Mouse (Mus musculus) heart, embryonic 12.5 days (tissue): ENCODE data around the gene Cacng3. TPM values are rescaled to one million over a fixed set of nuclear protein-coding genes. Genes with fewer than 3 reads are reported as not detected.

Experiments used
- ATAC-seq: fragments of 200-750 bp; cut with Nextera tagmentation; 2 replicates; pipeline ENCODE4 v1.8.0; 2017; ENCODE audit warnings: moderate TSS enrichment, moderate library complexity; ENCODE audit not compliant: insufficient number of reproducible peaks, low FRiP score
- H3K27ac ChIP-seq: fragments of 300-500 bp; sonication (generic); 2 replicates; pipeline ENCODE4 v1.5.1; 2016; ENCODE audit warnings: mild to moderate bottlenecking, moderate library complexity; ENCODE audit not compliant: poor library complexity, severe bottlenecking
- H3K27me3 ChIP-seq: fragments of 300-500 bp; sonication (generic); replicated peaks from 2 replicates; pipeline ENCODE4 v1.6.1; 2016; ENCODE audit warnings: mild to moderate bottlenecking, moderate library complexity
- H3K36me3 ChIP-seq: fragments of 300-500 bp; sonication (generic); 2 replicates; pipeline ENCODE4 v1.6.1; 2016; ENCODE audit warnings: mild to moderate bottlenecking, moderate library complexity
- H3K4me1 ChIP-seq: fragments of 300-500 bp; sonication (generic); replicated peaks from 2 replicates; pipeline ENCODE4 v1.6.1; 2016; ENCODE audit warnings: mild to moderate bottlenecking
- H3K4me2 ChIP-seq: fragments of 300-500 bp; sonication (generic); 2 replicates; pipeline ENCODE4 v1.6.1; 2016; ENCODE audit warnings: mild to moderate bottlenecking, moderate library complexity
- H3K4me3 ChIP-seq: fragments of 300-500 bp; sonication (generic); 2 replicates; pipeline ENCODE4 v1.5.1; 2016; ENCODE audit warnings: mild to moderate bottlenecking
- H3K9ac ChIP-seq: fragments of 300-500 bp; sonication (generic); 2 replicates; pipeline ENCODE4 v1.6.1; 2016; ENCODE audit warnings: mild to moderate bottlenecking, moderate library complexity
- H3K9me3 ChIP-seq: fragments of 300-500 bp; sonication (generic); replicated peaks from 2 replicates; pipeline ENCODE4 v1.6.1; 2016; ENCODE audit warnings: mild to moderate bottlenecking, moderate library complexity
- WGBS: fragments of 180-500 bp; shearing (Covaris S2); methylation state at CpG from one replicate; pipeline ENCODE4 v1.1.7; 2016; 5-methylcytosine and 5-hydroxymethylcytosine counted together
- polyA plus RNA-seq: library from polyadenylated mRNA; unstranded; fragments of >200 nt; fragmentation: Nextera tagmentation; extraction: Ambion mirVana; gene quantifications from 2 replicates; pipeline ENCODE4 v1.2.1, GENCODE M21; 2016

The Cacng3 gene
- not detected in 2 replicates for polyA plus RNA-seq

DNA sequence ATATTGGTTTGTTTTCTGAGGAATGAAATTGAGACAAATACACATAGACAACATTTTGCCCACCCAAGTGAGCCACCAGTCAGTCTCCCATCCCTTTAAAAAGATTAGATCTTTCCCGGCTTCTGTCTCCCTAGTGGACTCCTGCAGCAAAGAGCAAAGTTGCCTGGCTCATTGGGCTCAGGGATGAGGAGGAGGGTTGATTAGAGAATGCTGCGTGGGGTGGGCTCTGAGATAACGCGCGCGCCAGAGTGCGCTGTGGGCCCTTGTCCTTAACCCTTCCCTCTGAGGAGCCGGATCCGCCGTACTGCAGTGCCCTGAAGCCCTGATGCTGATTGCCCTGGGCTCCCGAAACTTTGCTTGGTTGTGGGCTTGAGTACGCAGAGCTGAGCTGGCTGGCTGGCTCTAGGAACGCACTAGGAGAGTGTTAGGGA, at the start of gene Cacng3:
Gene Cacng3, plus strand, starts transcription at position 51 of the 431 bp plus-strand sequence.
- H3K9ac ChIP-seq = no peak within 1 kb of the TSS
- H3K36me3 ChIP-seq = no peaks in the 10 kb centered on the region
- H3K4me2 ChIP-seq = peak within 1 kb of the TSS; percentile 62
- 0 out of 2 replicates have a peak, but pooled peaks cover 3% of the 10 kb centered on the region for H3K9me3 ChIP-seq
- no peak for ATAC-seq
- H3K27me3 ChIP-seq = peaks cover 15% of the 10 kb centered on the region
- no peak within 1 kb of the TSS for H3K27ac ChIP-seq
- 8% methylated on average over 13 of the region's 13 CpGs for whole genome bisulfite sequencing
- peaks cover 9% of the 10 kb centered on the region; the same call in 1 of the 2 replicates for H3K4me1 ChIP-seq
- H3K4me3 ChIP-seq = peak within 1 kb of the TSS; percentile 17; the same call in 1 of the 2 replicates

DNA sequence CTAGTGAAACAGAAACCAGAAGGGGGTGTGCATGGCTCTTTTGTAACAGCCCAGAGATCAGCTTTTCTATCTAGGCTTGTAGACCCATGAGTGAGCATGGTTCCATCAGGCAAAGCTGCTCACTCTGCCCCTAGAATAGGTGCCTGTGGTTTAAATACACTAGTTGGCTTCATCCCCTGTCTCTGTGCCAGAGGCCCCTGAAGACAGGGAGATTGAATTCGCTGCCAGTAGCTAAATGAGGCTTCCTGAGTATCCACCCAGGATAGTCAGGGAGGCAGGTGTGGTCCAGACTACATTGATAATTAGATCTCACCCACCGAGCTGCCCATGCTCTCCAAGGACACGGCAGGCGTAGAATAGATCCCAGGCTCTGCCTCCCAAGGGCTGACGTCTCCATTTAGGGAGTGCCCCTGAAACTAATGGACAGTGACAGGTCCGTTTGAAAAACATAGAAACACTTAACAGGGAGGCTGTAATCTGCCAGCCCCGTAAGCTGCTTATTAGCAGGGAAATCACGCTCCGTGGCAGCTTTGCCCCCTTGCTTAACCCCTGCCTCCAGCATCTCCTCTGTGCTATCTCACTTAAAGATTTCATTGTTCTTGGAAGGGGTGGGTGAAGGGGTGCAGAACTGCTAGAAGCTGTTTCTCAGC, 48.0 kb upstream of the Cacng3 start:
- Histone ChIP-seq H3K9ac (no peak overlapping the region), H3K27me3 (no peaks in the 10 kb centered on the region), H3K4me1 (peaks cover 10% of the 10 kb centered on the region), H3K27ac (no peak overlapping the region), H3K4me2 (no peak overlapping the region), H3K36me3 (no peaks in the 10 kb centered on the region), H3K9me3 (no peaks in the 10 kb centered on the region), H3K4me3 (no peak overlapping the region)
- WGBS = 25% methylated on average over 9 of the region's 9 CpGs
- no peak for ATAC-seq

DNA sequence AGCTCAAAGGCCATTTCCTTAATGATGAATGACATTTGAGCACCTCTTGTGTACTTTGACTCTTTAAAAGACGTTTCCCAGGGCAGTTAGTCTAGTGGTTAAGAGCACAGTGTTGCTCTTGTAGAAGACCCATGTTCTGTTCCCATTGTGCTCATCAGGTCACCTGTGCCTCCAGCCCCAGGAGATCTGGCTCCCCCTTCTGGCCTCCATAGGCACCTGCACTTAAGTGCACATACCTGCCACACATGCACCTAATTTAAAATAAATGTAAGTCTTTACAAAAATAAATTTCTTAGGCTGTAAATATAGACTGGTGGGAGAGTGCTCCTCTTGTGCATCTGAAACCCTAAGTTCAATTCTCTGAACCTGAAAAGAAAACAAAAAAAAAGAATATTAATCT, 46.5 kb upstream of the Cacng3 start:
- no peak for ATAC-seq
- H3K9ac ChIP-seq = no peak overlapping the region
- no peak overlapping the region for H3K4me3 ChIP-seq
- H3K4me1 ChIP-seq = peaks cover 10% of the 10 kb centered on the region
- no peaks in the 10 kb centered on the region for H3K27me3 ChIP-seq
- no peaks in the 10 kb centered on the region for H3K9me3 ChIP-seq
- WGBS = 61% methylated on average over 1 of the region's 1 CpGs
- H3K36me3 ChIP-seq = no peaks in the 10 kb centered on the region
- H3K27ac ChIP-seq = no peak overlapping the region
- no peak overlapping the region for H3K4me2 ChIP-seq

DNA sequence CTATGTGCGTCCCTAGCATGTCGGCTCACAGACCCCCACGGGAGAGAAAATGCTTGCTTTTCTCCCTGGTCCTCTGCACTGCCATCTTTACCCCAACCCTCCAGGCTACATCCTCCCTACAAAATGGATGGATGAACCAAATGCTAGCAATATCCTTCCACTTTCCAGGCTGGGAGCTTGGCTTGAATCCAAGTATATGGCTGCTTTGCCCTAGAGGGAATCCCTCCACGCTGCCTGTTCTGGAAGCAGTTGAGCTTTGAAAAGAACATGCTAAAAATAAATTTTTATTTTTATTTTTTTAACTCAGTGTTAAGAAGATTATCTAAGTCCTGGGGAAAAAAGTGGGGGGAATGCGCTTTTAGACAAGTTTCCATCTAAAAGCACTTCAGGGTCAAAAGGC, 42.2 kb upstream of the Cacng3 start:
- no peak for ATAC-seq
- Histone ChIP-seq H3K27me3 (no peaks in the 10 kb centered on the region), H3K4me1 (0 out of 2 replicates have a peak, but pooled peaks cover 4% of the 10 kb centered on the region), H3K9ac (no peak overlapping the region), H3K9me3 (no peaks in the 10 kb centered on the region), H3K27ac (no peak overlapping the region), H3K4me2 (no peak overlapping the region), H3K36me3 (no peaks in the 10 kb centered on the region), H3K4me3 (no peak overlapping the region)
- WGBS = 66% methylated on average over 5 of the region's 5 CpGs

DNA sequence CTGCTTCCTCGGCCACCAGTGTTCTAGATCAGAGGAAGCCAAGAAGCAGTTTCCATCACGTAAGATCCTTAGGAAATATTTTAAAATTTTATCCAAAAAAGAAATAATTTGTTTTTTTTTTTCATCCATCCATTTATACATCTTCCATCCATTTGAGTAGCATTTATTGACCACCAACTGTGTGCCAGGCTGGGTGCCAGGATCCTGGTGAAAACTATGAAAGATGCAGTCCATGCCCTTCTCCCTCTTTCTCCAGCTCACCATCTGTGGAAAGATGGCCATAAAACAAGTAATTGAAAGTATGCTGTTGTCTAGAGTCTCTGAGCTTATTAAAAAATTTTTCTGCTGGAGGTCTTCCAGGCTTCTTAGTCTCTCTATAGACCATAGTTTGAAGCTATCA, 39.9 kb upstream of the Cacng3 start:
- no peak overlapping the region for H3K9ac ChIP-seq
- no peak overlapping the region for H3K4me2 ChIP-seq
- no peak for ATAC-seq
- no peak overlapping the region for H3K4me3 ChIP-seq
- WGBS = 76% methylated on average over 2 of the region's 2 CpGs
- H3K36me3 ChIP-seq = no peaks in the 10 kb centered on the region
- H3K27me3 ChIP-seq = no peaks in the 10 kb centered on the region
- no peak overlapping the region for H3K27ac ChIP-seq
- no peaks in the 10 kb centered on the region for H3K9me3 ChIP-seq
- 0 out of 2 replicates have a peak, but pooled peaks cover 4% of the 10 kb centered on the region for H3K4me1 ChIP-seq

DNA sequence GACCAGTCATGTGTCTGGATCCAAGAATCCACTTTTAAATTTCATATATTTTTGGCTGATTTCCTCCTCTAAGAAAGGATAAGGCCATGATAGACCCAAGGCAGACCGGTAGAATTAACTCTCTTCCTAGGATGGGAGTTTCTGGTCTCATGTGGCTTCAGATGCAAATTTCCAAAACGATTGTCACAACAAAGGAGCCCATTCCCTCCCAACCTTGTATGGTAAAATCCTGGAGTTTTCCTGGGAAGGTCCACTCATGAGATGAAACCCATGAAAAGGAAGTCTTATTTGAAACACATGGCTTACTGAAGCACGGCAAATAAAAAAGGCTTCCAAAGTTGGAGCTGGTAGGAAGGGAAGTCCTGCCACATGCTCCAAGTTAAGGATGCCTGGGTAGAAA, 39.1 kb upstream of the Cacng3 start:
- Histone ChIP-seq H3K4me1 (0 out of 2 replicates have a peak, but pooled peaks cover 4% of the 10 kb centered on the region), H3K4me2 (no peak overlapping the region), H3K27me3 (no peaks in the 10 kb centered on the region), H3K9me3 (no peaks in the 10 kb centered on the region), H3K36me3 (no peaks in the 10 kb centered on the region), H3K4me3 (no peak overlapping the region), H3K27ac (no peak overlapping the region), H3K9ac (no peak overlapping the region)
- WGBS = 66% methylated on average over 3 of the region's 3 CpGs
- no peak for ATAC-seq

DNA sequence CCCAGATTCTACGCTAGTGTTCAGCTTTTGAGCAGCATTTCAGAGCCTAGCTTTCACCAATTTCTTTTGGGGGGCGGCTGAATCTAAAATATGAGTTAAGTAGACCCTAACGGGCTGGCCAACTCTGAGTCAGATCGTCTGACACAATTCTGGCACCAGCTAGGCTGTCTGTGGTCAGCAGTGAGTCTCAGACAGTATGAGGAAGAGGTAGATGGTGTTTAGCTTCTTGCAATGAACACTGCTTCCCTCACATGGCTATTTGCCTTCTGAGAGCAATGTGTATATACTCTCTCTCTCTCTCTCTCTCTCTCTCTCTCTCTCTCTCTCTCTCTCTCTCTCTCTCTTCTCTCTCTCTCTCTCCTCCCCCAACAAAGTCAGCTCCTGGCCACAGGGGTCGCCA, 37.3 kb upstream of the Cacng3 start:
- no peak overlapping the region for H3K9ac ChIP-seq
- no peaks in the 10 kb centered on the region for H3K36me3 ChIP-seq
- no peak overlapping the region for H3K4me3 ChIP-seq
- H3K4me2 ChIP-seq = no peak overlapping the region
- no peak overlapping the region for H3K27ac ChIP-seq
- ATAC-seq = no peak
- 0 out of 2 replicates have a peak, but pooled peaks cover 4% of the 10 kb centered on the region for H3K4me1 ChIP-seq
- no peaks in the 10 kb centered on the region for H3K9me3 ChIP-seq
- 75% methylated on average over 5 of the region's 5 CpGs for WGBS
- no peaks in the 10 kb centered on the region for H3K27me3 ChIP-seq

DNA sequence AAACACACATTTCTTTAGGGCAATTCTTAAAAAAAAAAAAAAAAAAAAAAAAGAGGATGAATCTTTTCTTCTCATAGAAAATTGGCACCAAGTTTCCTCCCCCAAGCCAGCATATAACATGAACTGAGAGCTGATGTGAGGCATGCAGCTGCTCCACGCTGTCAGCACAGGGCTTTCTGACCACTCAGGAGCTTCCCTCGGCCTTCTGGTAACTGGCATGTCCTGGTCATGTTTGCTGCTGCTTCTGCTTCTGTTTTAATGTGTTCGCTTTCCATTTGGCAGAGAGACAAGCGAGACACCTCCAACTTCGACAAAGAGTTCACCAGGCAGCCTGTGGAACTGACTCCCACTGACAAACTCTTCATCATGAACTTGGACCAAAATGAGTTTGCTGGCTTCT, 36.8 kb upstream of the Cacng3 start:
- no peak for ATAC-seq
- no peaks in the 10 kb centered on the region for H3K9me3 ChIP-seq
- WGBS = 76% methylated on average over 5 of the region's 5 CpGs

DNA sequence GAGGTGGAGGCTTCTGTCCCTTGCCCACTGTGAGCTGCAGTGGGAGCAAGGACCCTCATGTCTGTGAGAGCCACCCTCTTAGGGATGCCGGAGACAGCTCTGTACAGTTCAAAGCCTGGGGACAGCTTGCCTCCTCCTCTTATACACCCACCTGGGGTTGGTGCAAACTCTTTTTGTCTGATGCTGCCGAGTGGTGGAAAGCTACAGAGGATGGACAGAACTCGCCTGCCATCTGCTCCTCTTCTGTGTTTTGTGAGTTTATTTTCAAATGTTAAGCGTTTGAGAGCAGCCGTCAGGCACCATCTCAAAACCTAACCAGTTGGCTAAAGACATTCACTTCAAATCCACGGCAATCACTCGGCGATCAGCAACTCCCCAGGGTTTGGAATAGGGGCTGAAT, 26.6 kb upstream of the Cacng3 start:
- Histone ChIP-seq H3K4me1 (no peaks in the 10 kb centered on the region), H3K9ac (no peak overlapping the region), H3K4me2 (no peak overlapping the region), H3K36me3 (no peaks in the 10 kb centered on the region), H3K27me3 (no peaks in the 10 kb centered on the region), H3K4me3 (no peak overlapping the region), H3K9me3 (no peaks in the 10 kb centered on the region), H3K27ac (no peak overlapping the region)
- 81% methylated on average over 8 of the region's 8 CpGs for WGBS
- ATAC-seq = no peak

More for the DNA sequence above, 36.8 kb upstream of the Cacng3 start:
- H3K36me3 ChIP-seq = no peaks in the 10 kb centered on the region
- no peak overlapping the region for H3K27ac ChIP-seq
- no peaks in the 10 kb centered on the region for H3K27me3 ChIP-seq
- H3K4me3 ChIP-seq = no peak overlapping the region
- no peak overlapping the region for H3K9ac ChIP-seq
- 0 out of 2 replicates have a peak, but pooled peaks cover 4% of the 10 kb centered on the region for H3K4me1 ChIP-seq
- no peak overlapping the region for H3K4me2 ChIP-seq

DNA sequence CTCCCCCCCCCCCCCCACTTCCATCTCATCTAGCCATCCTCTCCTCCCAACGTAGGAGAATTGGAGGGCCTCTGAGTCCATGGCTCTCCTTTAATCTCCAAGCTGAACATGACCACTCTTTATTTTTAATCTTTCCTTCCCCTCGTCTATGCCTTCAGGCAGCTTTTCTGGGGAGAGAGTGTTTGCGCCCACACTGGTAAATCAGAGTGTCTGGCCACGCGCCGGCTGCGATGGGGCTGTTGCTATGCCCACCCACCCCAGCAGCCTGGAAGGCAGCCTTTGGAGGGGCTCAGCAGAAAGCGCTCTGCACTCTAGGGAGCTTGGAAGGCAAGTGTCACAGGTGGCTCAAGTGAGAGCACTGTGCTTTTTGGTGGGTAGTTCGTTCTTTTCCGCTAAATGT, 21.0 kb upstream of the Cacng3 start:
- Histone ChIP-seq H3K9me3 (no peaks in the 10 kb centered on the region), H3K9ac (no peak overlapping the region), H3K27me3 (no peaks in the 10 kb centered on the region), H3K4me3 (no peak overlapping the region), H3K4me2 (no peak overlapping the region), H3K36me3 (no peaks in the 10 kb centered on the region), H3K4me1 (no peaks in the 10 kb centered on the region), H3K27ac (no peak overlapping the region)
- WGBS = 72% methylated on average over 10 of the region's 10 CpGs
- ATAC-seq = no peak

DNA sequence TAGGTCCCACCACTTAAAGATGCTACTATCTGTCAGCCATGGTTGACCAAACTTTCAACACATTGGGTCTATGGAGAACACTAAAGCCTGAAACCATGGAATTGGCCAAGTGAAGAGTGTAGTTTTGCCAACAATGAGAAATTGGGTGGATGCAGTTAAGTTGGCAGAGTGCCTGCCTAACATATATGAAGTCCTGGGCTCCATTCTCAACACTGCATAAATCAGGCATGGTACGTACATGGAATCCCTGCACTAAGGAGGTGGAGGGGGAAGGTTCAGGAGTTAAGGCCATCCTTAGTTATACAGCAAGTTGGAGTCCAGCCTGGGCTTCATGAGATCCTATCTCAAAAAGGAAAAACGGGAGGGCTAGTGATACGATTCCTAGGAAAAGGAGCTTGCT, 17.8 kb upstream of the Cacng3 start:
- 77% methylated on average over 3 of the region's 3 CpGs for WGBS
- no peaks in the 10 kb centered on the region for H3K36me3 ChIP-seq
- no peaks in the 10 kb centered on the region for H3K27me3 ChIP-seq

DNA sequence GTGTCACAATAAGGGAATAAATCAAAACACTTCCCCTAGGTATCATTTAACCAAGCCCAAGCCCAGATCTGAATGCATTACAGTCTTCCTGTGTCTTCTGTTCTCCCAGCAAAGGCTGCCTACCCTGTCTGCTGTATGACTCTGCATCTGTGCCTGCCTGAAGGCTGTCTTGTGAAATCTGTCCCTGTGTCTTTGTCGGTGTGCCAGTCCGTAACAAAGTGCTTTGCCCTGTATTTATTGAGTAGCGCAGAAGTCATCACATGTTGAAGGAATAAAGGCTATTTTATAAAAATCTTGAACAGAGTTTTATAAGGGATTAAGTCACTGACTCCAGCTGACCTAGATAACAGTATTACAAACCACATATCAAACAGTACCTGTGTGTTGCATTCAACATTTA, 13.6 kb upstream of the Cacng3 start:
- no peak for ATAC-seq
- Histone ChIP-seq H3K4me2 (no peak overlapping the region), H3K36me3 (no peaks in the 10 kb centered on the region), H3K9me3 (no peaks in the 10 kb centered on the region), H3K4me1 (no peaks in the 10 kb centered on the region), H3K27ac (no peak overlapping the region), H3K9ac (no peak overlapping the region), H3K27me3 (no peaks in the 10 kb centered on the region), H3K4me3 (no peak overlapping the region)
- 81% methylated on average over 3 of the region's 3 CpGs for WGBS

More for the DNA sequence above, 17.8 kb upstream of the Cacng3 start:
- H3K27ac ChIP-seq = no peak overlapping the region
- H3K4me3 ChIP-seq = no peak overlapping the region
- no peak for ATAC-seq
- no peaks in the 10 kb centered on the region for H3K9me3 ChIP-seq
- H3K9ac ChIP-seq = no peak overlapping the region
- H3K4me1 ChIP-seq = no peaks in the 10 kb centered on the region
- no peak overlapping the region for H3K4me2 ChIP-seq
